Mouse (Mus musculus) ZHBTc4 (cell line): ENCODE measurements around the gene Pou2f1.

Source experiments
- DNase-seq: peaks from one replicate; pipeline ENCODE4 v3.0.0-alpha.2; 2011; ENCODE audit warnings: low read depth, low spot score

Pou2f1 gene

DNA sequence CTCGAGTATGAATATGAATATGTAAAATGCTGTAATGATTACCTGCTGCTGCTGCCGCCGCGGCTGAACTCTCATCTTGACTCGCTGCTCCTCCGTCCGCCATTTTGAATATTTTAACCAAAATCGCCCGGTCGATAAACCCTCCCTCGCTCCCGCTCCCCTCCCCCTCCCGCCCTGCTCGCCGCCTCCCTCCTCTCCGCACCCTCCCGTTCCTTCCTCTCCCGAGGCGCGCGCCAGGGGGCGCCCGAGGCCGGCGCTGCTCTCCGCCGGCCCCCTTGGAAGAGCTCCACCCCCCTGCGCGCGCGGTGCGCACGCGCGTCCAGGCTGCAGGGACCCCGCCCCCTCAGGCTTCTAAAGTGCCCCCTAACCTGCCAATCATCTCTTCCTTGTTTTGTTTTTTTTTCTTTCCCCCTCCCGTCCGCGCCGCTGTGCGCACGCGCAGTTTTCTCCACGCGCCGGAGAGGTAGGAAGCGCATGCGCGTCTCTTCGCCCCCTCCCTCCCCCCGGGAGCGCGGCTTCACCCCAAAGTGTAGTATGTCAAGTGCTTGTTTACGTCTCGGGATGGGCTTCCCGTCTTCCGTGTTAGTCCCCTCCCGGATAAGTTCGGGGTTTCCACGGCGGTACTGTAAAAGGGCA, at the start of gene Pou2f1:
Gene Pou2f1 (minus strand): TSS at position 159 of the 636 bp plus-strand sequence.
- DNase-seq: peak; percentile 99

DNA sequence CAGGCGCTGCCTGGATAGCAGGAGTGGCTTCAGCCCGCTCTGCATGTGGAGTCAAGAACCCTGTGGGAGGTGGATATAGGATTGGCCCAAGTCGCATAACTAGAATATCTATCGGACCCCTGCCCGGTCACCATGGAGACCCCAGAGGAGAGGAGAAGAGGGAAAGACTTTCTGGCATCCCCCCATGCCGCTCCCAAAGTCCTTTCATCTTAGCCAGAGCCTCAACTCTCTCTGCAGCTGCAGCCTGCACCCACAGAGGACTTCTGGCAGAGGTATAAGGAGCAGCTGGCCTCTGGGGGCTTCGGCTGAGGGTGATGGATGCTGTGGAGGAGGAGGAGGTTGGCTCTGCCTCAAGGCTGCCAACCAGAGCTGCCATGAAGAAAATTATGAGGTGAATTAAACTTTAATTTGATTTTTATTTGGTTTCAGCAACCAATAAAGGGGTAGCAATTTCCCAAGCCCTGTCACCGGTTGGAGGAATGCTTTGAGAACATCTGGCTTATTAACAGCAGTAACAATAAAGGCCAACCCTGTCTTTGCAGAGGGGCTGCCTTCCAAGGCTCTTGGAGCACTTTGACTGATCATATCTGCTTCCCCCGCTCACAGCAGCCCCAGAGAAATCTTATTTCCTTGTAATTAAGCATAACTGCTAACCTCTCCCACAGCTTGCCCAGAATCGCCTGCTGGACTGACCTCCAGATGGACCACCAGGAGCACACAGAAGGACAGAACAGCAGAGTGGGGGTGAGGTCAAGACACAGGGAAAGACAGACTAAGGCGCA, 46.8 kb upstream of the Pou2f1 start:
- DNase-seq: peak; percentile 58

DNA sequence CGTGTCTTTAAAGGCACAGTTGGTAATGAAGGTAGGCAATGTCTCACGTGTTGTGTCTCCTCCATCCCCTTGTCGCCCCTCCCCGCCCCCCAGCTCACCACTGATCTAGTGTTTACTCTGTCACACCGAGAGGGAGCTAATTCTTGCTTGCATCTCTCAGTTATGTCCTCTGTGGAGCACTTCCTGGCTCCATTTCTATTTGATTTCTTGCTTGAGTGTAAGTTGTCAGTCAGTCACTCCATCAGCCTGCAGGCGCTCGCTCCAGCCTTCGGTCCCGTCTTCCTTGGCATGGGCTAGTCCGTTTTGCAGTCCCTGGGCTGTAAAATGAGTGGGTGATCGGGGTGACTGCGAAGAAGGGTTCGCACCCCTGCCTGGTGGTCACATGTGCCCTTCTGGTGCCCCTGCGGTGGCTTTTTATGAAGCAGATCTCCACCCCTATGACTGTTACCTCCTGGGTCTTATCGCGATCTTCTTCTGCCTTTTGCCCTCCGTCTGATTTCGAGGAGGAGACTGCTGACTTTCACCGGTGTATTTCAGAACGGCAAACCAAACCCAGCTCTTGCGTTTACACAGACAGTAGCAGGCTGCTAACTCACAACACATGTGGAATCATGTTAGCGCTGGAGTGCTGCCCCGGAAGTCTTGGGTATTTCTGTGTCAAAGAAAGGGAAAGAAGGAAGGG, 45.9 kb upstream of the Pou2f1 start:
- peak; percentile 23 for DNase-seq

DNA sequence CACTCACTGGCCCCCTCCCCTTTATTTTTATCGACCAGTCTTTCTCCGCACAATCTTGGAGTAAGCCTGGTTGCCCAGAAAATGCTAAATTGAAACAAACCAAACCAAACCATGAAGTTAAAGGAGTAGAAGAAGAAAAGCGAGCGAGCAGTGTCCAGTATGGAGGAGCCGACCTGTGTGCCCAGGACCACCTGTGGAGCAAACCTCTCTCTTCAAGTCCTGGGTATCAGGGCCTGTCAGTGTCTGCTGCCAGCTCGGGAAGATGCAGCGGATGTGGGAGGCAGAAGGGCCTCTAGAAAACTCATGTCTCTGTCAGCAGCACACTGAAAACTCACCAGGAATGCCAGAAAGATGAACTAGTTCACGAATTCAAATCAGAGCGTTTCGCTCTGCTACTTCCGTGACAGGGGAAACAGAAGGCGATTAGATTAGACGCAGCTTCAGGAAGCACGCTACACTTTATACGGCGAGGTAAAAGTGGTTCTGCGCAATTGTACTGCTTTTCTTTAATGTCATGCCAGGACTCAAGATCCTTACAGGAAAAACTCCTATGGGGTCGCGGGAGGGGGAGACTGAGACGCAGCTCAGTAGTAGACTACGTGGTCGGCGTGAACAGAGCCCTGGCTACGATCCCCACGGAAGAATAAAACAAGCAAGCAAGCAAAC, 45.2 kb upstream of the Pou2f1 start:
- DNase-seq: no peak

DNA sequence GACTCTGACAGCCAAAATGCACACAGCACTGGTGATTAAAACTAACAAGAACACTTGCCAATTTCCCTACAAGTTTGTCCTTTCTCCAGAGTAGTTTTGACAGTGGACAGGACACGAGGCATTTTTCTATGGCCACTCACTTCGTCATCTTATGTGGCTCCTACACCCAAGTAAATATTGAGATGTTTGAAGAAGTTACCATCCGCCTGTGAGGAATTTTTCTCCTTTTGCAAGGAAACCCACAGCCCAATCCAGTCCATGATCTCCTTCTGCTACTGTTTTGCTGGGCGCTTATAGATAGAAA, 43.4 kb upstream of the Pou2f1 start:
- no peak for DNase-seq

DNA sequence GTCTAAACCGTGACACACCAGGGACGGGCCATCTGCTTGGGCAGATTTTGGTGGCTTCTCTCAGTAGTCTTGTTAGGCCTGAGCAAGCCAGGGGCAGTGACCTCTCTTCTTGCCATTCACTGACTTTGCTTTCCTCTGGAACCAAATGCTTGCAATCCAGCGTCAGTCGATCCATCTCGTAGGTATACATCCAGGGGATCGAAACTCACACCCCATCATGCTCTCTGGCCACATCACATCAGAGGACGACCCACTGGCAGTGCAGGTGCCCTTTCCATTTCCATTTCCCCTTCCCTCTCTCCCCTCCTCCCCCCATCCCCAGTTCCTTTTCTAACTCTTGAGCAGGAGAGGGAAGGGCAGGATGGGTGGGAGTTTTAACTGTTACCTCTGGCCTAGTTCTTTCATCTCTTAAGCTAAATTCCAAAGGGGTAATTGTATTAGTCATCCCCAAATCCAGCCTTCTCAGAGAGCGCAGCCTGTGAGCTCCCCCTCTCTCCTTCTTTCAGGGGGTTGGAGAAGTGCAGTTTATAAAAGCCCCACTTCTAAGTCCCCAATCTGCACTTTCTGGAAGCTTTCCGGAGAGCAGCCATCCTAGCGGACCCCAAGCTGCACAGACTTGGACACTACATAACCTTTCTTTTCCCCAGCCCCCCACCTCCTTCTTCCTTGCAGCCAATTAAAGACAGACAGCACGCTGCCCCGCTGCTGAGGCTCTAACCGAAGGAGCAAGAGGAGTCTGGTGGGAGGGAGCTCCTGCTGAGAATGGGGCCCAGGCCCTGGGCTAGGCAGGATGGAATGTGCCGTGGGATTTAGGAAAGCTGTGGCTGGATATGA, 42.8 kb upstream of the Pou2f1 start:
- peak; percentile 36 for DNase-seq

DNA sequence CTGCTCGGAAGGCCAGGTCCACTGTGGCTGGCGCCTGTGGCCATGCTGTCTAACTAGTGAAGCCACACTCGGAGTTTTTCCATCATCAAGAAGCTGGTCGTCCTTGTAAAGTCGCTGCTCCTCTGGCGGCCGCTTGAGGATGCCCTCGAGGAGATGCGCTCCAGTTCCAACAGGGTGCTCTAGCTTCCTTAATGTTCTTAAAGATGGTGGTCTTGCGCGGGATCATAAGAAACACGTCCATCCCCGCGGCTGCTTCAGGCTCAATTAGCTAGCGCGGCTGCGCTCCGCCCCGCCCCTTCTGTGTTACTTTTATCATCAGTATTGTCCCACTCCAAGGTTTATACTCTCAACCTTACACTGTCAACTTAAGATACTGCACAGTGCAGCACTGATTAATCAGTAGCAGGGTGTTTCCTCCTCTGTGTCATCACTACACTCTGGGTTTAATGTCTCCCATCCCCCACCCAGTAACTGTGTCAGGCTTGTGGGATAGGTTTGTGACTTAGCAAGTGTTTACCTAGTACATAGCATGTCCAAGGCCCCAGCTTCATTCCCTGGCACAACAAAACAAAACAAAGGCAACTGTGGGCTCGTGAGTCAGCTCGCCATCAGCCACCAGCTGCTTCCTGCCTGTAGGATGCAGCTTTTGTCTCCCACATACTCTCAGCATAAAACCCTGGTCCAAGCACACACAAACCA, 41.1 kb upstream of the Pou2f1 start:
- peak; percentile 39 for DNase-seq

DNA sequence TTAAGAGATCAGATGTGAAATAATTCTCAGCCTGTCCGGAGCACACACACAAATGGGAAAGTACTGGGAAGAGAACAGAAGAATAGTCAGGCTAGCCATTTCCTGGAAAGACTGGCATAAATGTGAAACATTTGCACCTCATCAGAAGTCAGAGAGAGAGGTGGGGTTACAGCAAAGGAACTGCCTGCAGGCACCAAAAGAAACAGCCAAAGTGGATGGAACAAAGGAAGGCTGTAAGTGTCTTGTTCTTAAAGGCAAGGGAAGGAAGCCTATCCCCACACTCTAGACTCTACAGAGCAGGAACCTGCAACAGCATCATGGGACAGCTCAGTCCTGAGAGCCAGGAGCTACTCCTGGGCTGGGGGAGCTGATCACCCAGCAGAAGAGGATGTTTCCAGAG, 39.0 kb upstream of the Pou2f1 start:
- peak; percentile 76 for DNase-seq

DNA sequence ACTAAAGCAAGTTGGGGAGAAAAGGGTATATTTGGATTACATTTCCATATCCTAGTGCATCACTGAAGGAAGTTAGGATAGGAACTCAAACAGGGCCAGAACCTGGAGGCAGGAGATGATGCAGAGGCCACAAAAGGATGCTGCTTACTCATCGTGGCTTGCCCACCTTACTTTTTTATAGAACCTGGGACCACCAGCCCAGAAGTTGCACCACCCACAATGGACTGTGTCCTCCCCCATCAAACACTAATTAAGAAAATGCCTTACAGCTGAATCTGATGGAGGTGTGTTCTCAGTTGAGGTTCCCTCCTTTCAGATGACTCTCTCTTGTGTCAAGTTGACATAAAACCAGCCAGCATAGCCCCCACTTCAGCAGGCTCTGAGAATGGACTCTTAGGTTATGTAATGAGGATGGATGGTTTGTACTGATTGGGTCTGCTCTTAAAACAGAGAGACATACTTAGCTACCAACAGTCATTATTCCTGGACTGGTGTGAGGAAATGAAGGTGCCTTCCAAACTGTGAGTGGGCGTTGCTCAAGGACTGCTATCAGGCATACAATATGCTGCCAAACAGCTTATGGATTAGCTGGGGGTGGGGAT, 36.4 kb upstream of the Pou2f1 start:
- DNase-seq: no peak

DNA sequence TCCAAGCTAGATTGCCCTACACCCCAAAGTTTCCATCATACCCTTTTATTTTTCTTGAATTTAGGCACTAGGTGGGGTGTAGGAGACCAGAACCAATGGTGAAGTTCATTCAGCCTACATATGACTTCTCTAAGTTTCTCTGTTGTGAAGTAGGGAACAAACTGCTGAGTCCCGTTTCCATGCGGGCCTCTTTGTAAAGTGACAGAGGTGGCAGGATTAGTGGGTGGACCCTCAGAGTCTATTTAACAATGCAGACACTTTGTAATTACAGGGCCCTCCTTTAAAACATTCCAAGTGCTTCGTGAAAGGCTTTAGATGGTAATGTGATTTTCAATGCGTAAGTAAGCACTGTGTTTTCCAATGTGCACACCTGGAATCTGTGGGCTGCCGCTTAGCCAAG, 32.6 kb upstream of the Pou2f1 start:
- DNase-seq: no peak

DNA sequence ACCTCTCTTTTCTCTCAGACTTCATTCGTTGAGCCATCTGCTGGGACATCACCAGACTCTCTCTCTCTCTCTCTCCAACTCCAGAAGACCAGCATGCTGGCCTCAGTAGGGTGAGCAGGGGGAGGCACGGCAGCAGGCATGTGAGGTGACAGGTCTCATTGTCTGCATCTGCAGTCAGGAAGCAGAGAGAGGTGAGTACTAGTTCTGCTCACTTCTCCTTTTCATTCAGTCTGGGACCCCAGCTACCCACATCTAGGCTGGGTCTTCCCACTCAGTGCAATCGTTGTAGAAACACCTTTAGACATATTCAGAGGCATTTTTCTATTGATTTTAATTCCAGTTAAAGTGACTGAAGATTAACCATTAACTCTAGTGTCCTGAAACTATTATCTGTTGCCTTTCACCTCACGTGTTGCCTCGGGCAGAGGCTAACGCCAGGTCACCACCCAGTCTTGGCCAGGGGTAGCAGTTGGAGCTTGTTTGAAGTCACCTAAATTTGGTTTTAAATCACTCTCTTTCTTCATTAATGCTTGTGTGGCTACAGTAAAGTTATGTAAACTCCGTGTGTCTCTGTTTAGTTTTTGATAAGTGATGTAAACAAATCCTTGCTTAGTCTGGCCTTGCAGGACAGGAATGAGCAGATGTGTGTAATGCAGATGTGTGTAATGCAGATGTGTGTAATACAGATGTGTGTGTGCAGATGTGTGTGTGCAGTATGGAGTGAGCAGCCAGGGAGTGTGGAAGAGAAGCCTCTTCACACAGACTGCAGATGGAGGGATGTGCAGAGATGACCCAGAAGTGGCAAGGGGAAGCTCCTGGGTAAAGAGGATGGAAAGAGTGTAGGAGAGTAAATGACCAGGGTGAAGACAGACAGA, 29.4 kb upstream of the Pou2f1 start:
- no peak for DNase-seq

DNA sequence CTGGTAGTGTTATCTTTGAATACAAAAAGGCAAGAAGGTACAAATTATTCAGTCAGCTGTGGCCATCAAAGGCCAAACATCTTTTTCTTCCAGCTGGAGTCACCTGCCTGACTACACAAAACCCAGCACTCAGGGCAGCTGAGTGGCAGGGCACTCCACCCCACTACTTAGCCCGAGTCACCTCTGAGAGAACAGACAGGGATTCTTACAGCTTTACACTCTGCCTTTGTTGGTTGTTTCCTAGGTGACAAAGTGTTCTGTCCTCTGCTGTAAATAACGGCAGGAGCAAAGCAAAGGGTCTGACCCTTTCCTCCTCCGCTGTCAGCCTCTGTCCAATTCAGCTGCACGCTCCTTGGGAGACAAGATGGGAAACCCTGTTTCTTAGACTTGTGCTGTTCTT, 21.5 kb upstream of the Pou2f1 start:
- DNase-seq: peak; percentile 62

DNA sequence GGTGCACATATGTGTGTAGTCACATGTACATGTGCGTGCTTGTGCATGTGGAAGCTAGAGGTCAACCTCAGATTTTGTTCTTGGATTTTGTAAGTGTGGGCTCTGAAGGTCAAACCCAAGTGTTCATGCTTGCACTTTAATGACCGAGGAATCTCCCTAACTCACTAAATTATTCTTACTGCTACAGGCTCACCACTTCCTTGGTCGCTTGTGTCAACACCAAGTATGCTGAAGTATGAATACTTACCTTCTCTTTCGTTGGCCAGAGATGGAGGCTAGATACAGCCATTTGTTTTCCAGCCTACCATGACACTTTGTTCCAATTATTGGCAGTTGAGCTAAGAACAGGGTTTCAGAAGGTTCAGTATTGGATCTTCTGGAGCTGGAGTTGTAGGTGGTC, 14.7 kb upstream of the Pou2f1 start:
- DNase-seq: no peak

DNA sequence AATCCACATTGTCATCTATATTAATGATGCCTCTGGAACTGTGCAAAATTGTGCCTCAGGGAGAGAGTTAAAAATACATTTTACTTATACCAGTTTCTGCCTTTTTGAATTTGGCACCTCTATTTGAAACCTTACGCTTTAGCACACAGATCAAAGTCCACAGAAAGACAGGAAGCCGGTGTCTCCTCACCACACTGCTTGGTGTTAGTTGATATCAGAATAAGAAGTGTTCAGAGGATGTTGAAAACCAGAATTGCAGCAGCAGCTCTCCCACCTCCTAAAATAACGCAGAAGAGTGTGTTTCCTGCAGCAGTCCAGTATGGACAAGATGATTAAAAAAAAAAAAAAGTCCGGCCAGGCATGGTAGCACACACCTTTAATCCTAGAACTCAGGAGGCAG, 13.8 kb upstream of the Pou2f1 start:
- DNase-seq: no peak

DNA sequence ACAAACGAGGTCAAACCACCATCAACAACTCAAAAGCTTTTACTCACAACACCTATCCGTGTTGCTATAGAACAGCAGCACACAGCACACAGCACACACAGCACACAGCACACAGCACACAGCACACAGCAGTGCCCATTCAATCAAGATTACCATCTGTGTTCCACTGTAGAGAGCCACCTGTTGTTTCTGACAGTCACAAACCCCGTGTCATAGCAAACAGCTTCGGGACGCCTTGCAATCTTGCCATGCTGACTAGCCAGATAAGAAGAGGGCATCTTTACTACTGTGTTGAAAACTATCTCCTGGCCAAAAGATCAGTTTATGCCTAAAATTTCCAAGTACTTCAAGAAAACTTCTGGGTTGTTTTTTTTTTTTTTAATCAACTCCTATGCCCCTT, 12.1 kb upstream of the Pou2f1 start:
- no peak for DNase-seq

DNA sequence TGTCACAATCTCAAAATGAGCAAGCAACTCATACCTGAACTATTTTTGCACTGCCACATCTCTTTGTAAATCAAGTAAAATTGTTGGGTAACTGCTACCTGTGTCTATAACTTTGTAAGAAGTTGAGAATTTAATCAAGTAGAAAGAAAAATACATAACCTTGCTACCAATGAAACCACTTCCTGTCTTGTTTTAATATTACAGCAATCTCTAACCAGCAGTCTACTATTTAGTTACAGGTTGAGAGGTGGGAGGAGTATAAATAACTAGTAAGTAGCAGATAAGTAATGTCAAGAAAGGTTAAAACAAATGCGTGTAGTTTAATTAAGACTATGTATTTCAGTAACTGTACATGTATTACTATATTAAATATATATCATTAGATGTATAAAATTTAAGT, 7.6 kb upstream of the Pou2f1 start:
- DNase-seq: no peak

DNA sequence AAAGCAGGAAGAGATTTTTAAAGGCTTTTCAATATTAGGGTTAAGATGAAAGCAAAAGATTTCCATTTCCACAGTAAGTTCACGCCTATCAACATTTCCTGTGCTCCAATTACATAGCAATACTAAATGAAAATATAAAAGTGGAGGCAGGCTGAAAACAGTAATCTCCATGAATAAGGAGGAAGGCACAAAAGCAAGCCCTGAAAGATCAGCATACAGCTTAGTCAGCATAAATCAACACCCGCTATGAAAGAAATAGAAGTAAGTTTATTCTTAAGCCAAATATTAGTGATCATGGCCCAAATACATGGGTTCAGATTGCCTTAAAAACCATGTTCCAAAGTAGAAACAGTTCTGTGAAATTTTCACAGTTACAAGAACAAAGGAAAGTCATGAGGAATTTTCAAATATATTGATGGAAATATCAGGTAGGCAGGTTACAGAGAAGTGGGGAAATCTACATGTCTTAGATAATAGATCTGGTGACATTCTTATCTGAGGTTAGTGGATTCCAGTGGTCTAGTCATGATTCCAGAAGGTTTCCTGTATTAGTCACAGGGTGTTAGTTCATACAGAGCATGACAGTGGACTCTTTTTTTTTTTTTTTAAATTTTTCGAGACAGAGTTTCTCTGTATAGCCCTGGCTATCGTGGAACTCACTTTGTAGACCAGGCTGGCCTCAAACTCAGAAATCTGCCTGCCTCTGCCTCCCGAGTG, 6.3 kb upstream of the Pou2f1 start:
- DNase-seq: no peak

DNA sequence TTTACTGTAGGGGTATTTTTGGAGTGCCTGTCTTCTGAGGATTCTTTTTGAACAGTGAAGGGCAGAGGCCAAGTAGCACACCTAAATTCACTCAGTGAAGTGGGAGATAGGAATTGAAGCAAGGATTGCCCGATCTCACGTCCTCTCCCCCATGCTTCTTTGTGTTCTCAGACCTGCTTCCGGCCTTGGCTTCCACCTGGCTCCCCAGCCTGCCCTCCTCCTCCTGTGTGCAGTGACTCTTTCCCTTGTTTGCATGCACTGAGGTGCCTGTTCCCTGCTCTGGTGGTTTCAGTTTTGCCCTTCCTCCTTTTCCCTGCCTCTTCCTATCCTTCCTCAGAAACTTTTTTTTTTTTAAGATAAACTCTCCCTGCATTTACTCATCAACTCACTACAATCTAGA, 4.5 kb upstream of the Pou2f1 start:
- no peak for DNase-seq
